Mouse (Mus musculus): Measurements from ENCODE around the gene Llcfc1. TPM values are rescaled to one million over a fixed set of nuclear protein-coding genes. Genes with fewer than 3 reads are reported as not detected.

Gene Llcfc1
- 0.49 and 0.57 TPM in 2 replicates for polyA plus RNA-seq (2015; fragmentation: Nextera tagmentation; extraction: Ambion mirVana)

DNA sequence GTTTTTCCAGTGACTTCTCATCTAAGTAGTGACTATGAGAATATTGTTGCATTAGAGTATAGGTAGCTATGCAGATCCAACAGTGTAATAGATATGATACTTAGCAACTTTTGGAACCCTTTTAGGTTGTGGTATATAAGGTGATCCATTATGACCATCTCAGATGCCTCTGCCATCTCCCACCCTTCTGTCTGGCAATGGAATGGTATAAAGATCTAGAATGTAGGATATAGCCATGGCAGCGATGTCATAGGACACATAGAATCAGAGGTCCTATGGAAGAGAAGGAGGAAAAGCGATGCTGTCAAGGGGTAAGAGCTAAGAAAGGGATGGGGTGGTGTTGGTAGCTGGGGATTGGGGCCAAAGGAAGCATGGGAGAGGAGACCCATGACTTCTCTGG, at the start of gene Llcfc1:
Gene Llcfc1 (plus strand): TSS at position 301 of the 400 bp plus-strand sequence.
- Histone ChIP-seq H3K36me3 (ENCODE audit: insufficient read depth, low read length) (no peaks in the 10 kb centered on the region), H3K4me1 (replicated peaks; ENCODE audit: insufficient read depth, low read length) (no peaks in the 10 kb centered on the region), H3K27me3 (ENCODE audit: insufficient read depth, low read length) (no peaks in the 10 kb centered on the region), H3K4me2 (ENCODE audit: low read length) (no peak within 1 kb of the TSS), H3K9me3 (replicated peaks; ENCODE audit: low read length) (no peaks in the 10 kb centered on the region), H3K9ac (ENCODE audit: low read depth, low read length) (no peak within 1 kb of the TSS), H3K4me3 (replicated peaks; ENCODE audit: low read depth, low read length) (no peak within 1 kb of the TSS), H3K27ac (no peak within 1 kb of the TSS)
- no peak for TF ChIP-seq CTCF (IDR thresholded peaks at IDR 0.05; ENCODE audit: low read depth)
- 81% methylated on average over 2 of the region's 2 CpGs for WGBS
- no peak for DNase-seq (ENCODE audit: low spot score)
- ATAC-seq (replicated peaks; ENCODE audit: low FRiP score, low read depth) = no peak

DNA sequence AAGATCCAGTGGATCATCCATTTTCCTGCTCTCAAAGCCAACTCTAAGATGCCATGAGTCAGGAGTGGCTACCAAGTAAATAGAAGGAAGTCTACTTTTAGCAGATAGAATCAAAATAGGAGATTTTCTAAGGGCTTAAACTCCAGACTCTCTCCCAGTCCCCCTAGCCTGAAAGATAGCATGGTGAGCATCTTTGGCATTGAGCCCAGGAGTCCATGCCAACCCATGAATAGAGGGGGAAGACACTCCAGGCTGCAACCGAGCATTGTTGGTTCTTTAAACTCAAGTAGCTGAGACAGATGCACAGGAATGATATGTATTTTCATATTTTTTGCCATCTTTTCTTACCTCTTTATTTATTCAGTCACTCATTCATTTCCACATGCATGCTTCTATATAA, 49.0 kb upstream of the Llcfc1 start:
- Histone ChIP-seq H3K9ac (ENCODE audit: low read depth, low read length) (no peak overlapping the region), H3K4me3 (replicated peaks; ENCODE audit: low read depth, low read length) (no peak overlapping the region), H3K9me3 (replicated peaks; ENCODE audit: low read length) (no peaks in the 10 kb centered on the region), H3K27ac (no peak overlapping the region), H3K27me3 (ENCODE audit: insufficient read depth, low read length) (no peaks in the 10 kb centered on the region), H3K4me2 (ENCODE audit: low read length) (peak overlapping the region; percentile 39), H3K36me3 (ENCODE audit: insufficient read depth, low read length) (no peaks in the 10 kb centered on the region), H3K4me1 (replicated peaks; ENCODE audit: insufficient read depth, low read length) (no peaks in the 10 kb centered on the region)
- TF ChIP-seq CTCF (IDR thresholded peaks at IDR 0.05; ENCODE audit: low read depth) = no peak
- no peak for ATAC-seq (replicated peaks; ENCODE audit: low FRiP score, low read depth)
- DNase-seq (ENCODE audit: low spot score) = no peak
- 76% methylated on average over 1 of the region's 1 CpGs for WGBS

- H3K36me3 ChIP-seq (ENCODE audit: insufficient read depth, low read length) = no peaks in the 10 kb centered on the region
- H3K27me3 ChIP-seq (ENCODE audit: insufficient read depth, low read length) = no peaks in the 10 kb centered on the region
- no peaks in the 10 kb centered on the region for H3K4me1 ChIP-seq (replicated peaks; ENCODE audit: insufficient read depth, low read length)
- WGBS = 16% methylated on average over 5 of the region's 5 CpGs
- H3K27ac ChIP-seq = no peak within 1 kb of the TSS
- H3K9ac ChIP-seq (ENCODE audit: low read depth, low read length) = 0 out of 2 replicates have a peak within 1 kb of the TSS, but pooled peaks have one; percentile 13
- ATAC-seq (replicated peaks; ENCODE audit: low FRiP score, low read depth) (no peak), DNase-seq (ENCODE audit: low spot score) (no peak)
- H3K9me3 ChIP-seq (replicated peaks; ENCODE audit: low read length) = no peaks in the 10 kb centered on the region
- peak within 1 kb of the TSS; percentile 39 for H3K4me2 ChIP-seq (ENCODE audit: low read length)
- no peak for TF ChIP-seq CTCF (IDR thresholded peaks at IDR 0.05; ENCODE audit: low read depth)
- peak within 1 kb of the TSS; percentile 25 for H3K4me3 ChIP-seq (replicated peaks; ENCODE audit: low read depth, low read length)
Measured at GRCm38 (mm10) chr6:41636178-41636577, 48.1 kb upstream of the Llcfc1 start, which contains the start of gene Trpv6. Trpv6 (minus strand) TSS chr6:41636405.

DNA sequence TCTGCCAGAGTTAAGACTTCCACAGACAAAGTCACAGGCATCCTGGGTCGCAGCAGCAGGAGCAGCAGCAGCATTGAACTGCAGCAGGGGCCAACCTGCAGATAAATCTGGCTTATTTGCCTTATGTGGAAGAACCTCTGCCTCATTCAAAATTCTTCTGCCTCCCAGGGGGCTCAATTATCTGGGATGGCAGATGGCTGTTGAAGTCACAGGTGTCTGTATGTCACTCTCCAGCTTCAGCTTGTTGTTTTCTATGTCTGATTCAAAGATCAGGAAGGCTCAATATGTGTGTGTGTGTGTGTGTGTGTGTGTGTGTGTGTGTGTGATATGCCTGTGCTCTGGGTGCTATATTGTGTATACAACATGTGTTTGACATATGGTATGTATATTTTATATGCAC, 46.8 kb upstream of the Llcfc1 start:
- Histone ChIP-seq H3K27ac (no peak overlapping the region), H3K27me3 (ENCODE audit: insufficient read depth, low read length) (no peaks in the 10 kb centered on the region), H3K9ac (ENCODE audit: low read depth, low read length) (no peak overlapping the region), H3K4me3 (replicated peaks; ENCODE audit: low read depth, low read length) (no peak overlapping the region), H3K4me2 (ENCODE audit: low read length) (no peak overlapping the region), H3K9me3 (replicated peaks; ENCODE audit: low read length) (no peaks in the 10 kb centered on the region), H3K36me3 (ENCODE audit: insufficient read depth, low read length) (no peaks in the 10 kb centered on the region), H3K4me1 (replicated peaks; ENCODE audit: insufficient read depth, low read length) (no peaks in the 10 kb centered on the region)
- no peak for TF ChIP-seq CTCF (IDR thresholded peaks at IDR 0.05; ENCODE audit: low read depth)
- ATAC-seq (replicated peaks; ENCODE audit: low FRiP score, low read depth) = no peak
- WGBS = 31% methylated on average over 1 of the region's 1 CpGs
- no peak for DNase-seq (ENCODE audit: low spot score)

- no peak for DNase-seq (ENCODE audit: low spot score)
- no peak for TF ChIP-seq CTCF (IDR thresholded peaks at IDR 0.05; ENCODE audit: low read depth)
Measured at GRCm38 (mm10) chr6:41637927-41638506, 46.2 kb upstream of the Llcfc1 start.

GRCm38 (mm10) chr6:41640449-41640848, 43.8 kb upstream of the Llcfc1 start:
- no peak overlapping the region for H3K9ac ChIP-seq (ENCODE audit: low read depth, low read length)
- no peaks in the 10 kb centered on the region for H3K36me3 ChIP-seq (ENCODE audit: insufficient read depth, low read length)
- WGBS = 69% methylated on average over 3 of the region's 3 CpGs
- H3K27me3 ChIP-seq (ENCODE audit: insufficient read depth, low read length) = no peaks in the 10 kb centered on the region
- no peak for DNase-seq (ENCODE audit: low spot score)
- no peaks in the 10 kb centered on the region for H3K4me1 ChIP-seq (replicated peaks; ENCODE audit: insufficient read depth, low read length)
- no peak overlapping the region for H3K4me2 ChIP-seq (ENCODE audit: low read length)
- H3K9me3 ChIP-seq (replicated peaks; ENCODE audit: low read length) = no peaks in the 10 kb centered on the region
- TF ChIP-seq CTCF (IDR thresholded peaks at IDR 0.05; ENCODE audit: low read depth) = no peak
- H3K27ac ChIP-seq = no peak overlapping the region
- no peak overlapping the region for H3K4me3 ChIP-seq (replicated peaks; ENCODE audit: low read depth, low read length)
- no peak for ATAC-seq (replicated peaks; ENCODE audit: low FRiP score, low read depth)

More at GRCm38 (mm10) chr6:41637927-41638506, 46.2 kb upstream of the Llcfc1 start:
- Histone ChIP-seq H3K4me1 (replicated peaks; ENCODE audit: insufficient read depth, low read length) (no peaks in the 10 kb centered on the region), H3K27ac (no peak overlapping the region), H3K27me3 (ENCODE audit: insufficient read depth, low read length) (no peaks in the 10 kb centered on the region), H3K9ac (ENCODE audit: low read depth, low read length) (no peak overlapping the region), H3K36me3 (ENCODE audit: insufficient read depth, low read length) (no peaks in the 10 kb centered on the region), H3K9me3 (replicated peaks; ENCODE audit: low read length) (no peaks in the 10 kb centered on the region), H3K4me2 (ENCODE audit: low read length) (no peak overlapping the region), H3K4me3 (replicated peaks; ENCODE audit: low read depth, low read length) (no peak overlapping the region)
- 72% methylated on average over 6 of the region's 6 CpGs for WGBS
- no peak for ATAC-seq (replicated peaks; ENCODE audit: low FRiP score, low read depth)
